Mouse (Mus musculus) left cerebral cortex, postnatal 36 days (tissue): ENCODE results near the gene Otof. TPM values are rescaled to one million over a fixed set of nuclear protein-coding genes. Genes with fewer than 3 reads are reported as not detected.

Experiments
- DNase-seq, 2 experiments: peaks; one replicate each; pipeline ENCODE4 v3.0.0; 2021 to 2022; ENCODE audit warnings: low spot score in 2 of 2, mixed read lengths in 1 of 2
- intact Hi-C: fragments of 180-260 bp; cut with DNase I; formaldehyde crosslinking; loops from one replicate; pipeline ENCODE4 v1.15.1; 2025
- total RNA-seq, 2 experiments: library from RNA; stranded (reverse); gene quantifications; 2 replicates each; pipeline ENCODE4 v1.2.3; 2021

The Otof gene
- total RNA-seq = 10 to 100 TPM; 14.2 to 29.6 TPM

DNA sequence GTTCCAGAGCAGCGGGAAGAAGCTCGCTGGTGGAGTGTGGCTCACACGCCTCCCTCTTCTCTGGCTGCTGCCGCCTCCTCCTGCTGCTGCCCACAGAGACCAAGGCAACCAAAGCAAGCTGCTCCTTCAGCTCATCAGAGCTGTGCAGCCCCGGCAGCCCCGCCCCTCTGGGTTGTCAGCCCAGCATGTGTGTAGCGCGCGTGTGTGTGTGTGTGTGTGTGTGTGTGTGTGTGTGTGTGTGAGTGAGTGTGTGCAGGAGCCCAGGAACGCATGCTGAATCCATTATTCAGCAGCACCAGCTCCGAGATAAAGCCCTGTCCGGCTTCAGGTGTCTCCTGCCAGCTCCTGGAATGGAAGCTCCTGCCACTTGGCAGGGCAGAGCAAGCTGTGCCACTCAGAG lies at the start of gene Otof:
Otof (minus strand) TSS at position 112 of the 400 bp plus-strand sequence.
- DNase-seq = peak; percentile 69 to 70

DNA sequence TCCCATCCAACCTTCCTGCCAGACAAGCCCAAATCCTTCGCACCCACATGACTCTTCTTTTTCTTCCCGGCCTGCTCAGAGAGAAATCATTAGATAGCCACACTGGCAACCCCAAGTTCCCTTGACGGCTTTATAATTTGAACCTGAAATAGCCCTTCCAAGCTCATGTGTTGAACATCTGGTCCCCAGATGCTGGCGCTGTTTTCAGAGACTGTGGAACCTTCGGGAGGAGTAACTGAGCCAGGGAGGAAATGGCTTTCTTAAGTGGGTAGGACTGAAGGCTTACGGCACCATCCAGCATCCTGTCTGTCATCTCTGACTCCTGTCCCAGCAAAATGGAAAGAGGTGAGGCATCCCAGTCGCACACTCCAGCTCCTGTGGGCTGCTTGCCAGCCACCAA lies 35.6 kb upstream of the Otof start:
- intact Hi-C loops = no loop called here
- DNase-seq = no peak

More for the DNA sequence above, at the start of gene Otof:
- intact Hi-C loops = no loop called here

DNA sequence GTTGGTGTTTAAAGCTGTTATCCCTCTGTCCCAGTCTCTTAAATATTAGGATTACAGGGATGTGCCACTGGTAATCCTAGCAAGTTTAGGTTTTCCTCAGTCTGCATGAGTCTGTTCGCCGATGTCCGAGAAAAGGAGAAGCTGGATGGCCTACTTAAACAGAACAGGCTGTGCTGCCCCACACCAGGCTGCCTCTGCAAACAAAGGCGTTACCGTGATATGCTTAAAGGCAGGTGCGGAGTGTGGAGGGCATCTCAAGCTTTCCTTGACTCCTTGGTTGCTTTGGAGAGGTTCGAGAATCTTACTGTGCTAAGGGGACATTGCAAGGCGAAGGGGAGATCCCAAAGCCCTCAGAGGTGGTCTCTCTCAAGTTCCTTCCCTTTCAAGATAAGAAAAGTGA lies 35.1 kb upstream of the Otof start:
- intact Hi-C loops = no loop called here
- DNase-seq = no peak

DNA sequence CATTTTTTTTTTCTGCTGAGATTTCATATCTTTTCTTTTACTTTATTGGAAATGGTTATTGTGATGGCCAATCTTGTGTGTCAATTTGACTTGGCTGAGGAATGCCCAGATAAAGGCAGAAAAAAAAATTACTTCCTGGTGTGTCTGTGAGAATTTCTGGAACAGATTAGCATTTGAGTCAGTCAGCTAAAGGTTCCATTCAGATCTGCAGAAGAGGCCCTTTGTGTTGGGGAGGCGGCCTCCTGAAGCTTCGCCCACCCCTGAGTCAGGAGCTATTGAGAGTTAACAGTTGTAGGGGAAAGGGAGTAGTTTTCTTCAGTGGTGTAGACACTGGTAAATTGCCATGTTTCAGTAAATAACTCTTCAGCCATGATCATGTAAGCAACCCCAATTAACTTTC lies 33.6 kb upstream of the Otof start:
- no peak for DNase-seq
- intact Hi-C loops = no loop called here

DNA sequence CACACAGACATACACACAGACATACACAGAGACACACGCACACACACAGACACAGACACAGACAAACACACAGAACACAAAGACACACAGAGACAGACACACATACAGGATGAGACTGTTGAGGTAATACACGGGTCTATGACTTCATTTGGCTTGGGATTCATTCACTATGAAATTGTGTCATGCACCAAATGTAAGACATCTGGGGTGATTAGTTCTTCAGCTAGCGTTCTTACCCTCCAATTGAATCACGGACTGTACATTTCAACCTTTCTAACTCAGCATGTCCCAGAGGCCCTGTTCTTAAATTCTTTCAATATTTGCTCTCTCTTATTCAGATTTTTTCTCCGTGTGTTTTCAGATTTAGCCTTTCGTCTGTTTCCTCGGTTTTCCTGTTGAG lies 32.9 kb upstream of the Otof start:
- intact Hi-C loops = no loop called here
- DNase-seq = no peak

DNA sequence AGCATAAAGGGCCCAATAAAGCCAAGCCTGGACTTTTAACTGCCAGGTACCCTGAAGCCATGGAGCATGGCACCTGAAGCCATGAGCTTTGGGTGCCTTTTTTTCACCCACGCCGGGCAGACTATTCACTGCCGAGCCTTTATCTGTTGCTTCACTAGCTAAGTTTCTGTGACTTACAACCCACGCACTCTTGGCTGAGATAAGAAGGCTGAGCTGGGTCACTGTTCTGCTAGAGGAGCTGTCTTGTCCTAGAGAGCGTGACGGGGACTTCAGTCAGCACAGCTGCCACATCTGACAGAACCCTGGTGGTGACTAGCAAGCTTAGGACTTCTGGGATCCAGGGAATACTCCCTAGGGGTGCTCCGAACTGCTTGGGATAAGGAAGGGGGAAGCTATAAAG lies 32.0 kb upstream of the Otof start:
- intact Hi-C loops = no loop called here
- no peak for DNase-seq

DNA sequence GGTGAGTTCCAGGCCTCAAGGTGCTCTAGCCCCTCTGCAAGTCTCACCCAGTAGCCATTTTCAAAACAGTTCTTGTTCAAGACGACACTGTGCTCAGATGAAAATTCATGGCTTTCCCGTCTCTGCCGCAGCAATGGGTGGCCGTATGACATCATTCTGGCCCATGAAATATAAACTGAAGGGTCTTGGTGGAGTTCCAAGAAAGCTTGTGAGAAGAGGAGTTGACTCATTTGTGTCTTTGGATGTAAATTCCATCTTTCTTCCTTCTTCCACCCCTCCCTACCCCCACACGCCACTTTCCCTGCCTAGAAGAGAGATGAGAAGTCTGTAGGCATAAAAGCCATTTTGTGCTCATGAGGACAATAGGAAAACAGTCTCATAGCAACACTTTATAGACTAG lies 29.1 kb upstream of the Otof start:
- intact Hi-C loops = no loop called here
- DNase-seq = no peak

DNA sequence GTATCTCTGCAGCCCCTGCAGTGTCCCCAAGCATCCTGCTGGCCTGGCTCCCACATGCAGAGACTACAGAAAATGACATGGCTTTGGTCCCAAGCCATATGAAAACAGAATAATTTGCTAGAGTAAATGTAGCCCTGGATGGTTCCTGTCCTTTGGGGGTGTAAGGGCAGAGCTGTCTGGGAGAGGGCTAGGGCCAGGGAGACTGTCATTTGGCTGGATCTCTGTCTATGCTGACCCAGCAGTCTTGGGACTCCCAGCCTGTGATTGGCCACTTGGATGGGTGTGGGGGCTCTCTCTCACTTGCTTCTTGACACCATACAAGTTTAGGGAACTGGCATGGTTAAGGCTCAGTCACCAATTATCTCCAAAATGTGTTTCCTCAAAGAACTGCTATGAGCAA lies 28.5 kb upstream of the Otof start:
- no peak for DNase-seq
- intact Hi-C loops = no loop called here

DNA sequence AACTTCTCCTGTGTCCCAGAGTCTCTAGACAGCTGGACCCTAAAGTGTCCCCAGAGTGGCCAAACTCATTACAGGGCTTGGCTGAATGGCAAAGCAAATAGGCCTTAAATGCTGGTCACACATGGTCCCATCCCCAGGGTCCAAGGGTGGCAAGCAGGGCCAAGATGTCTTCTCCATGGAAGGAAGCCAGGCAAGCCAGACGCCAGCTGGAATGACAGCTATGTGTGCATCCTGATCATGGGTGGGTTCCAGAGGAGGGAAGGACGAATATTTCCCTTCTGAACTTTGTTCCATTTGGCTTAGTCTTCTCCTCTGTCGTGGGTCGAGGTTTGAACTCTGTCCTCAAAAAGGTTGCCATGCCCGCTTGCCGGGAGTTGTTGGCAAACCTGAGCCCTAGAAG lies 23.4 kb upstream of the Otof start:
- DNase-seq = no peak
- intact Hi-C loops = no loop called here

DNA sequence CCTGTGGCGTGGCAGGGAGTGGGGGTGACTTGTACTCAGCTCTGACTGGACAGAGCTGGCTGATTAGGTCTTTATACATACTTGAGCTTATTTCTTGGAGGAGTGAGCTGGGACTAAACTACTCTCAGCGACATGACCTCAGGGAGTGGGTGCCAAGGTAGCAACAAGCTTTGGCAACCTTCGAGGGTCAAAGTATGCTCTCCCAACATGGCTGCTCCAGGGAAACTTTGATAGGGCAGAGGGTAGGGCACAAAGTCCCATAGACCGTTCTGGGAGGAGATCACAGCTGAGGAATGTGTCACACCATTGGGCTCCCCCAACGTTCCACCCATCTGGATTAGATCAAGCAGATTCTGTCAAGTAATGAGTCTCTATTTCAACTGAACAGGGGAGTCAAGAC lies 22.9 kb upstream of the Otof start:
- DNase-seq = no peak
- intact Hi-C loops = loop anchor here (5.0 kb wide), 1 partner anchor 272 kb away; no protein-coding TSS in a partner anchor

DNA sequence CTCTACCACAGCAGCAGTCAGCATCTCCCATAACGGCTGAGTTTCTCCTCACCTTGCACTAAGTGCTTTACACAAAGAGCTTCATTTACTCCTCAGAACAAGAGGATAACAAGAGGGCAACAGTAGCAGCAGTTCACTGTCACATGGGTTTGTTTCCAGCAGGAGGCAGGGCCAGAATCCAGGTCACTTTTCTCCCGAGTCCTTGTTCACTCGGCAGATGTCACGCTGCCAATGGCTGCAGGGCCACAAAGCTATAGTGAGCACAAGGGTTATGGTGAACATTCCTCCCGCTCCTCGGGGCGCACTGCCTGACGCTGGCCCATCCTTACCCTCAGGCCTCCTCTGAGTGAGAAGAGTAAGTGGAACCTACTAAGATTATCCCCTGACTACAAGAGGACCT lies 21.8 kb upstream of the Otof start:
- intact Hi-C loops = loop anchor here (5.0 kb wide), 1 partner anchor 271 kb away; no protein-coding TSS in a partner anchor

DNA sequence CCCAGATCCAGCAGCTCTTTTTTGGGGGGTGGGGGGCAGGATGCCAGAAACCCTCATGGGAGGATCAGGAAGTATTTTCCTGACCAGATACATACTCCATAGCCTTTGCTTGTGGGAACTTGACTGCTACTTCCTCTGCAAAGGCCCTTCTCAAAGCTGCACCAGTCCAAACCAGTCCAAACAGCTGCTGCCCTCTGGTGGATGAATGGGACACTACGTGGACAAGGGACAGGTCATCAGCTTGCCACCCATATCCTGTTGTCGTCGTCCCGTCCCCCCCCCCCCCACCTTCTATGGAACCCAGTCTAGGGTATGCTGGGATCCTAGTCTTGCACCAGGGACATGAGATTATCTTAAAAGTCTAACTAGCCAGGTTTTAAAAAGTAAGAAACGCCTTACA lies 20.6 kb upstream of the Otof start:
- peak; percentile 45 to 53 for DNase-seq
- intact Hi-C loops = loop anchor here (5.0 kb wide), 1 partner anchor 270 kb away; no protein-coding TSS in a partner anchor

More for the DNA sequence above, 21.8 kb upstream of the Otof start:
- no peak for DNase-seq

DNA sequence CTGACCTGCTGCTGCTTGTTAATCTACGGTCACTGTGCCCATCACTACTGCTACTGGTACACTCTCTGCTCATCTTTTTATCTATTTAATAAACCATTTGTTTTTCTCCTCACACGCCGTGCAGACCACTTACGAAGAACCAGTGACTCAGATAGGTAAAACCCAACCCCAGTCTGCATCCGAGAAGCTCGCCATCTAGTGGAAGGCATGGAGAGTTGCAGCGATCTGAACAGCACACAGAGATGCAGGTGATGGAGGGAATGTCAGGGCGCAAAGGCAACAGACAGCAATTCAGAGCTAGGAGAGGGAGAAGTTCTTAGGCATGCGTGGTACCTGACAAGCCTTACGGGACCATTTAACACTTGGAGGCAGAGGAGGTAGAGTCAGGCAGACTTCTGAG lies 14.8 kb upstream of the Otof start:
- intact Hi-C loops = loop anchor here (2.0 to 5.0 kb wide), 2 partner anchors 34 to 86 kb away; no protein-coding TSS in a partner anchor
- DNase-seq = peak; percentile 18 to 33

DNA sequence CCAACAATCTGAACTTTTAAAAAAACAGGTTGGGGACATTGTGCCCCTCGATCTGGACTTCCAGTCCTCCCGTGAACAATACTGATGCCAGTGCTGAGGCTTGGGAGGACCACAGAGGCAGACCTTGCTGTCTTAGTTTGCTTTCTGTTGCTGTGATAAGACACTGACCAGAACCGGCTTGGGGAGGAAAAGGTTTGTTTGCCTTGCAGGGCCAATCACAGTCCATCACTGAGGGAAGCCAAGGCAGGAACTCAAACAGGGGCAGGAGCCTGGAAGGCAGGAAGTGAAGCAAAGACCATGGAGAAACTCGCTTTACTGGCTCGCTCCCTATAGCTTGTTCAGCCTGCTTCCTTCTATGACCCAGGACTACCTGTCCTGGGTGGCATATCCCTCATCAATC lies 10.4 kb upstream of the Otof start:
- DNase-seq = no peak
- intact Hi-C loops = no loop called here

DNA sequence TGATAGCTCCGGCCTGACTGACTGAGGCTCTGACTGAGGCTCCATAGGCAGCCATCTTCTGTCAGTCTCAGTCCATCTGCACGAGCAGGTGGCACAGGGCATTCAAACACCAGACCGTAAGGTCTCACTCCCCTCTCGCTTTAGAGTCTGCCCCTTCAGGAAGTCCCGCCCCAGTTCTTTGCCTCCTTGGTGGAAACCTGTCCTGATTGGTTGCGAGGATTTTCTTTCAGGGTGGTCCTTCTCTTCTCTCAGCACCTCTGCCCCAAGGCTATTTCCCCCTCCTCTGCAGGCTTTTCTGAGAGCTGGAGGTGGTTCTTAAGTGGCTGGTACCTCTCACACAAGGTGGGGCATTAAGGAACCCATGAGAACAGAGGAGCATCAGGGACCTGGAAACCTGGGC lies 8.7 kb upstream of the Otof start:
- intact Hi-C loops = no loop called here
- no peak for DNase-seq

DNA sequence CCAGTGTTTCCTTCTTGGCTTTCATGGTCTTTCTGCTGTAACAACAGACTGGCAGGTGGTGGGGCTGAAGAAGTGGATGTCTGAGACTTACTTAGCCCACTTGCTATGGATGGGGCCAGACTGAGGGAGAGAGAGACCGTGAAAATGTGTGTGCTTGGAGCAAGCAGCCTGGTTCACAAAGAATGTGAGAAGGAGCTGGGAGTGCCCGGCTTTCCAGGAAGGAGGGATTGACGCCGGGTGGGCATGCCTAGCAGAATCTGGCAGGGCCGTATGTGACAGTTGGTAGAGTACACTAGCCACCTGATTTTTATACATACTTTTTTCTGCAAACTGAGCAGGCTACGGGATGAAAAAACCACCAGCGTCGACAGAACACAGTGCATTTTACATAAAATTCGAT lies 4.6 kb upstream of the Otof start:
- intact Hi-C loops = no loop called here
- DNase-seq = peak in 1 of 2 experiments; percentile 10

DNA sequence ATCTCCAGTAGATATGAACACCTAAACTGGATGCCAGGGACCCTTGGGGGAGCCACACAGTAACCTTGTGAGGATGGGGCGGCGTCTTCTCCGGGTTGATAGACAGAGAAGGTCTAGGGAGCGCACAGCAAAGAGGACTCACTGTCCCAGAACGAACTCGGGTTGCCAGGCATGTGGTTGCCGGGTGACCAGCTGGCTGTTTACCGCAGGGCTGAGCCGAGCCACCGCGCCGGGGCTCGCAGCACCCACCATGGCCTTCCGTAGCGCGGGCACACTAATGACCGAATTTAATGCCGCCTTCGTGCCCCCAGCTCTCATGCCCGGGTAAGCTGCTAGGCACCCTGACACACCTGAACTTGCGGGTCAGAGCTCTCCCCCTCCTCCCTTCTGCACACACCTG lies 4.1 kb upstream of the Otof start, which contains the start of gene 1700001C02Rik:
1700001C02Rik (plus strand) TSS at position 187 of the 400 bp plus-strand sequence.
- intact Hi-C loops = no loop called here
- DNase-seq = no peak

DNA sequence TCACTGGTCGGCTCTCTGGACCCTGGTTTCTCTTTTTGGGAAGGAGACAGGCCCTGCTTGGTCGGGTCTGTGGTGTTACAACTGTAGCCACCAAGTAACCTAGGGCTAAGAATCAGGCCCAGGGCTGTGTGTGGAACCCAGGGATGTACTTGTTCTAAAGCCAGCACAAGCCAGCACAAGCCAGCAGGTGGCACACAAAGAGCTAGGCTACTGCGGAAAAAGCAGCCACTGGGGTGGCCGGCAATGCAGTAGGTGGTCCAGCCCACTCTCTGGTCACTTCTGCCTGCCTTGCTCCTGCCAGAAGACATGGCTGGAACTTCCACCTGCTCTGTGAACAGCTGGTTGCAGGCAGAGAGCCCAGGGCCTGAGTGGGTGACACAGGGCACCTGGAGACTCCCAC lies 1.6 kb downstream of the Otof start:
- intact Hi-C loops = no loop called here
- peak in 1 of 2 experiments; percentile 12 for DNase-seq

DNA sequence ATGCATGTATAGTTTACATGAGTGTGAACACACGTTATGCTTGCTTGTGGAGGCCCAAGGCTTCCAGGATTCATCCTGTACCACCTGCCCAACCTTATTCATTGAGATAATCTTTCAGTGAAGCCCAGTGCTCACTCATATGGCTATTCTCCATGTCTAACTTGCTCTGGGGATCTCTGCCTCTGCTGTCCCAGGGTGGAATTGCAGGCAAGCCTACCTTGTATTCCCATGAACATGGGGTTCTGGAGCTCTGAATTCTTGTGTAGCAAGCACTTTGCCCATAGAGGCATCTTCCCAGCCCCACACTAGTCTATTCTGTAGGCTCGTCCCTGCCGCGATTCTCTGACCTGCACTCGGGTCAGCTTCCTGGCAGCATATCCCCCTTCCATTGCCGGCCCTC lies 5.7 kb downstream of the Otof start:
- no peak for DNase-seq
- intact Hi-C loops = no loop called here

DNA sequence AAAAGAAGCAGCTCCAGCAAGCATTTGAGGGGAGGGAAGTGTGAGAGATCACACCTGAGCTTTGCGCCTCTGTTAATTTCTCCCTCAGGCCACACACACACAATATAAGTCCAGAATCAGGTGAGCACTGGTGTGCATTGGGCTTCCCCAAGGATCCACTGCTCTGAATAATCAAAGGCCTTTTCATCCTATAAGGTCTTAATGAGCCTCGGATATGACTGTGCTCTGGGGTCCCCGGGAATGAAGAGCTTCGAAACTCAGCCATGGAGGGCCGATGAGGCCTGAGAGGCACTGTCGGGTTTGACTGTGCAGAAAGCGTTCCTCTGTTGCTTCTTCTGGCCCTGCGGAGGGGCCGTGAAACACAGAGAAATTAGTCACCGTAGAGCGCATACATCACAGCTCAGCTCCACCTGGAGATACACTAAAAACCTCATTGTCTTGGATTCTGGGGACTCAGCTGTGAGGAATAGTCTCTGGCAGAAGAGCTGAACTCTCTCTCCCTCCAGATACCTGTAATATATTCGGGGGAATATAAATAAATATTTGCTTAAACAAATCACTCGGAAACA lies 17.3 kb downstream of the Otof start:
- no peak for DNase-seq
- intact Hi-C loops = loop anchor here (5.0 kb wide), 1 partner anchor 33 kb away; no protein-coding TSS in a partner anchor

DNA sequence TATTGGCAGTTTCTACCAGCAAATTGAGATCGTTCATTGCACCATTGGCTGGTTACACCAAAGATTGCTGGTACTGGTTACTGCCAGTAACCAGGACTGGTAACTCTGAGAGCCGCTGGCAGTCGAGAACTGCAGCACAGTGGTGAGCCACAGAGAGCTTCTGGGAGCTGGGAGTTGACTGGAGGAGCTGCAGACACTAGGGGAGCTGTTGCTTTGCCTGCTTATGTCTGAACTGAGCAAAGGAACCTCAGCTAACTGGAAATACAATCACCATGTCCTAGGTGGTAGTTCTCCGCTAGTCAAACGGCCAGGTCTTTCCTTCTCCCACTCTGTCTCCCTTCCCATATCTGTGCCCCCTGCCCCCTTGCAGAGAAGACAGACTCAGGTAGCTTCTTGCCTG lies 19.5 kb downstream of the Otof start:
- intact Hi-C loops = loop anchor here (5.0 kb wide), 1 partner anchor 35 kb away; no protein-coding TSS in a partner anchor
- no peak for DNase-seq
